Mouse (Mus musculus) NIH3T3 (cell line): ENCODE results near the gene Olfr1428.
"Not testable (repeated sequence)": the region's sequence is repeated elsewhere in the genome, so short reads cannot be mapped to it uniquely, and the experiment has no call there.

ENCODE experiments used
- DNase-seq: peaks from one replicate; pipeline ENCODE4 v3.0.0-alpha.2; 2012; ENCODE audit warnings: low read depth

The Olfr1428 gene

DNA sequence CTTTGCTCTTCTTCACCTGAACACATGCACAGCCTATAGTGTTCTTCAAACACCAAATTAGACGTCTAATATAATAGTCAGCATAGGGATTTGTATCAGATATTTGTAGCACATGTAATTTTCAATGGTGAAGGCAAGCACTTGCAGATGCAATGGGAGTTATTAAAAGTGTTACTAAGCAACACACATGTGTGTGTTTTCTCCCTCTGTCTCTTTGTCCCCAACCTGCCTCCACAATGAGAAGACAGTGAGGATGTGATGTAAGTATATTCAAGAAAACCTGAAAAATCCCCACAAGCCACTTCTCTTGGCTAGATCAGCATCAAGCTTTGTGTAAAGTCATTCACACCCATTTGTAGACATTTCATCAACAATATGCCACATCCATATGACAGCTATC is at the start of gene Olfr1428:
TSS of gene Olfr1428 (minus strand) at position 101 of the 400 bp plus-strand sequence.
- no peak for DNase-seq

DNA sequence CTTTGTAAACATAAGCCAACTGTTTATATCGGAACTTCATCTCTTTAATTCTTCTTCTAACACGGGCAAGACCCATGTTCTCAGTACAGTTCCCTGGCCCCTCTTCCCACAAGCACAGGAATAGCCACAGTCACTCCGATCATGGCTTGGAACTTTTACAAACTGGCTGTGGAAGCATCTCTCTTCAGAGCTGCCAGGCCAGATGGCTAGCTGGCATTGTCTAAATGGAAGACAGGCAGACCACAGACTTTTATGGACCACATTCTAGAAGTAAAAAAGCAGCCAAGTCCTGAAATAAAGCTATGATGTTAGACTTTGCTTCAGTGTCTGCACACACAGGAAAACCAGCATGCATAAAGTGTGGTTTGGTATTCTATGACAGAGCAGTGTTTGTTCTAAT is 29.8 kb upstream of the Olfr1428 start:
- DNase-seq: no peak

- no peak for DNase-seq
These were observed 27.7 kb upstream of the Olfr1428 start for GRCm38 (mm10) chr19:12143356-12143755.

DNA sequence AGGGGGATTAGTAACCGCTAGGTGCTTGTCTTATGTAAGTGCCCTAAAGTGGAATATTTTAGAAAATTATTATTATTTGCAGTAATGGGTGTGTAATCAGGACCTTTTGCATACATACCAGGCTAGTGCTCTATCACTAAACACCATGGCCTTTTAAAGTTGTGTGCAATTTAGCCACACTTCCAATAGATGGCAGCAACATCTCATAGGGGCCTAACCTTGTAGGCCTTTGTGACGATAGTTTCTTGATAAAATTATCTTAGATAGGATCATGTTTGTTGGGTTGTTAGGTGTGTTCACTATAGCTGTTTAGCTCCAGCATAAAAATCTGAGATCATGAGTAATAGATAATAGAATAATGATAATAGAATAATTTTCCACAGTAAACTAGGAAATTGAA is 18.6 kb upstream of the Olfr1428 start:
- DNase-seq: peak; percentile 70

DNA sequence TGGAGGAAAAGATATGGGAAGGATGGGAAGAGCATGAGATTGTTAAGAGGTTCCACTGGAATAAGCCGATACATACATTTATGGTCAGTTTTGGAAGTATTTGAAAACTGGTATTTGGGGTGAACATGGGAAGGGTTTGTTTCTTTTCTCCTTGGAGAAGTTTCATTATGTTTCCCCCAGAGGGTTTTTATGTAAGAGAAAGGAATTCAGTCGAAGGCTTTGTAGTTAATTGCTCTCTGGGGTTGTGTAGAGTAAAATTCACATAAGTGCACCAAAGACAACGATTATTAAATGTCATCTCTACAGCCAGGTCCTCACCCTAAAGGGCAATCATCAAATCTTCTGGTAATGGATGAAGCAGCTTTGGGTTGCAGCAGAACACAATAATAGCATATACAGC is 7.4 kb upstream of the Olfr1428 start, which contains the start of gene Olfr76:
TSS of gene Olfr76 (minus strand) at position 101 of the 400 bp plus-strand sequence.
- DNase-seq: no peak

DNA sequence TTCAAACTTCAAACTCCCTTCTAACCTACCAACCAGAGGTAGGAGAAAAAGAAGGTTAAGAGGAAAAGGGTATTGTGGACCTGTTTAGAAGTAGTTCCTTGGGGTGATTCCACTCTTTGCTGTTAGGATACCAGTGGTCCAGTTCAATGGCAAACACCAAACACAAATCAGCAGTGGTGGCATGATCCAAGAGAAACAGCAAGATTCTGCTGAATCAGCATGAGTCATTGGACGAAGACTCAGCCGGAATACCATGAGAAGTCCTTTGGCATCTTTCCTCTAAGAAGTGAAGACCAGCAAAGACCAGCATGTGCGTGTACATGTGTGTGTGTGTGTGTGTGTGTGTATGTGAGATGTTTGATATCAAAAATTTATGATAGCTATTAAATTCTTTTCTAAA is 767 bp upstream of the Olfr1428 start:
- peak; percentile 7 for DNase-seq

DNA sequence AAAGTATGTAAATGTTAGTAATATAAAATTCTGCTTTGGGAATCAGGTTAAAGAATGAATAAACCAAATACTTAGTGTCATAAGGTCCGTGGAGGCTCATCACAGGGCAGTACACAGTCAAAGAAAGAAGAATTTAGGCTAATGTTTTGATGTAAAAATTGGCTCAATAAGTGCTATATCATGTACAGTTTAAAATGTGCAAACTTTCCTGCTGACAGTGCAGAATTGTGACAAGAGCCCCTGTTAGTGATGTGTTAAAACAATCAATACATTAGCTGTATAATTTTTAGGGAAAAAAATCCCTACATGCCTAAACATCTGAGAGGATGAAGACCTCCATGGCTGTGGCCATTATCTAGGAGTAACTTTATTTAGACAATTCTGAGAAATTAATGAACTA is 1.9 kb downstream of the Olfr1428 start:
- no peak for DNase-seq

DNA sequence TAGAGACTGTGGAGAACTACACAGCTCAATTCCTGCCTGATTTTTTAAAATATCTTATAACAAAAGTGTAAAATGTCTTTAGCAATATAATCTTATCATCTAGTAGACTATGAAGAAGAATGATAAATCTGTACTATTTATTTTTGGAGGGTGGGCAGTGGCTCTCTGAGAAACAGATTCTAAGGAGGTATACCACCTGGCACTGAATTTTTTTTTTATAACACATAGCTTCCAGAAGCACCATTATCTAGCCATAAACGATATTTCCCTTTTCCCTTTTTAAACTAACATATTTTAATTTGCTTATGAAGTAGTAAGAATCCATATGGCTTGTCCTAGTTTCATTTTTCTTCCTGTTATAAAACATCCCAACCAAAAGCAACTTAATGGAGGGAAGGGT is 11.2 kb downstream of the Olfr1428 start:
- no peak for DNase-seq

GRCm38 (mm10) chr19:12103234-12103633 is 12.5 kb downstream of the Olfr1428 start, which contains the start of gene Olfr1427:
TSS of gene Olfr1427 (minus strand) at chr19:12103334.
- DNase-seq: no peak

- no peak for DNase-seq
These were observed 23.8 kb downstream of the Olfr1428 start, which contains the start of gene Olfr1426 for GRCm38 (mm10) chr19:12091913-12092312. TSS of gene Olfr1426 (minus strand) at chr19:12092013.

DNA sequence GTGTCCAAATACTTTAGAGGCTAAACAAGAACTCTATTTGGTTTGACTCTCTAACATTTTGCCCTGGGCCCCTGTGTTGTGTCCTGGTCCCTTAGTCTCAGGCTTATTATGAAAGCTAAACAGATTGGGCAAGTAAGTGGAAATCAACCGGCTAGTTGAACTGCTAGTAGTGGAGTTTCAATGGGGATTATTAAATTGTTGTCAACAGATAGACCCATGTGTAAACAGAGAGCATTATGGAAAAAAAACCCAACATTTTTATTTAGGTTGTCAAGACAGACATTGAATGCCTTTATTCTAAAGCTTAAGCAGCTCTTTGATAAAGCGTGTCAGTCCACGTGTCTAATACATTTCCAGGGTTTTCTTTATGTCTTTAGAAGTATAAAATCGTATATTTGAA is 38.1 kb downstream of the Olfr1428 start, which contains the start of gene Olfr1425:
TSS of gene Olfr1425 (minus strand) at position 101 of the 400 bp plus-strand sequence.
- DNase-seq: not testable (repeated sequence)

GRCm38 (mm10) chr19:12069546-12069945 is 46.2 kb downstream of the Olfr1428 start:
- DNase-seq: not testable (repeated sequence)

GRCm38 (mm10) chr19:12067806-12068205 is 47.9 kb downstream of the Olfr1428 start:
- DNase-seq: not testable (repeated sequence)

DNA sequence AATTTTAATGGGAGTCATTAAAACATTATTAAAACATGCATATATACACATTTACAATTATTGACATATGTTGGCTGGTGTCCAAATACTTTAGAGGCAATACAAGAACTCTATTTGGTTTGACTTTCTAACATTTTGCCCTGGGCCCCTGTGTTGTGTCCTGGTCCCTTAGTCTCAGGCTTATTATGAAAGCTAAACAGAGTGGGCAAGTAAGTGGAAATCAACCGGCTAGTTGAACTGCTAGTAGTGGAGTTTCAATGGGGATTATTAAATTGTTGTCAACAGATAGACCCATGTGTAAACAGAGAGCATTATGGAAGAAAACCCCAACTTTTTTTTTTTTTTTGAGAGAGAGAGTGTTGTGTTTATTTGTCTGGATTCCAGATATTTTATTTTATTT is 53.1 kb downstream of the Olfr1428 start, which contains the start of gene Olfr1424:
TSS of gene Olfr1424 (minus strand) at position 101 of the 400 bp plus-strand sequence.
- not testable (repeated sequence) for DNase-seq
